Mouse (Mus musculus) heart, postnatal 0 days (tissue): ENCODE data around the gene Zfp281.

Source experiments
- CTCF ChIP-seq: IDR thresholded peaks from 2 replicates; pipeline ENCODE4 v1.5.1; 2016; ENCODE audit warnings: antibody characterized with exemption, control low read depth, low read depth
- EP300 ChIP-seq: IDR thresholded peaks from 2 replicates; pipeline ENCODE4 v1.6.1; 2016; ENCODE audit warnings: antibody characterized with exemption, low read depth

GRCm38 (mm10) chr1:136659917-136660316, 35.2 kb downstream of the Zfp281 start:
- no peak for TF ChIP-seq CTCF
- TF ChIP-seq EP300: no peak
